Mouse (Mus musculus) heart, adult 2 months (tissue): ENCODE measurements at regions not wholly inside any gene's neighbourhood (a gene's known extent, or its start where the extent isn't known, plus 50 kb on each side); places are given as distances from the start of the nearest gene placed in this dataset.

Experiments
- DNase-seq, 2 experiments: peaks; one replicate each; pipeline ENCODE4 v3.0.0; 2021
- H3K27ac ChIP-seq: fragments of 200-600 bp; 2 replicates; pipeline ENCODE4 v1.8.1; 2022
- H3K27me3 ChIP-seq: fragments of 200-500 bp; 2 replicates; pipeline ENCODE4 v1.6.1; 2012; ENCODE audit warnings: mild to moderate bottlenecking, low read length, inconsistent platforms, mixed read lengths; ENCODE audit not compliant: control insufficient read depth, insufficient read depth
- H3K36me3 ChIP-seq: fragments of 200-500 bp; 2 replicates; pipeline ENCODE4 v1.6.1; 2012; ENCODE audit warnings: low read length, inconsistent platforms; ENCODE audit not compliant: control insufficient read depth, insufficient read depth
- H3K4me1 ChIP-seq: fragments of 200-500 bp; 2 replicates; pipeline ENCODE4 v1.6.1; 2011; ENCODE audit warnings: low read length; ENCODE audit not compliant: control insufficient read depth, insufficient read depth
- H3K4me3 ChIP-seq: fragments of 200-600 bp; 2 replicates; pipeline ENCODE4 v1.8.1; 2022
- H3K79me2 ChIP-seq: fragments of 200-500 bp; replicated peaks from 2 replicates; pipeline ENCODE4 v1.6.1; 2012; ENCODE audit warnings: mild to moderate bottlenecking, inconsistent platforms, low read length, moderate library complexity, mixed read lengths; ENCODE audit not compliant: control insufficient read depth, insufficient read depth
- H3K9ac ChIP-seq: fragments of 200-500 bp; 2 replicates; pipeline ENCODE4 v1.6.1; 2012; ENCODE audit warnings: low read depth, mild to moderate bottlenecking, control low read depth, inconsistent platforms, low read length, mixed read lengths
- CTCF ChIP-seq: fragments of 200-600 bp; IDR thresholded peaks from 2 replicates; pipeline ENCODE4 v1.8.1; 2022; ENCODE audit warnings: antibody characterized with exemption, mild to moderate bottlenecking, moderate library complexity
- EP300 ChIP-seq: fragments of 200-500 bp; IDR thresholded peaks from 2 replicates; pipeline ENCODE4 v1.6.1; 2011; ENCODE audit warnings: low read depth, low read length, control low read depth; ENCODE audit not compliant: insufficient read depth
- POLR2A ChIP-seq: fragments of 200-500 bp; IDR thresholded peaks from 2 replicates; pipeline ENCODE4 v1.6.1; 2011; ENCODE audit warnings: mild to moderate bottlenecking, low read depth, low read length, control low read depth; ENCODE audit not compliant: insufficient read depth
- WGBS: fragments of 180-500 bp; shearing (Covaris S2); methylation state at CpG from one replicate; pipeline ENCODE4 v1.1.7; 2018; 5-methylcytosine and 5-hydroxymethylcytosine counted together
- intact Hi-C: fragments of 180-260 bp; cut with DNase I; formaldehyde crosslinking; loops from one replicate; pipeline ENCODE4 v1.15.1; 2025

- H3K36me3 ChIP-seq: no peaks in the 10 kb centered on the region
- no peak overlapping the region for H3K4me3 ChIP-seq
- no peaks in the 10 kb centered on the region for H3K27me3 ChIP-seq
- no peak for DNase-seq
- no peaks in the 10 kb centered on the region for H3K79me2 ChIP-seq
- H3K4me1 ChIP-seq: no peaks in the 10 kb centered on the region
- 71% methylated on average over 4 of the region's 4 CpGs for WGBS
- H3K9ac ChIP-seq: no peak overlapping the region
- intact Hi-C loops: no loop called here
- TF ChIP-seq EP300 (no peak), POLR2A (no peak), CTCF (no peak)
- no peak overlapping the region for H3K27ac ChIP-seq
Measured at GRCm38 (mm10) chr5:42659994-42660393, 573.0 kb upstream of the Cpeb2 start.

- no peaks in the 10 kb centered on the region for H3K27me3 ChIP-seq
- no peak for DNase-seq
- no peaks in the 10 kb centered on the region for H3K79me2 ChIP-seq
- intact Hi-C loops: no loop called here
- H3K36me3 ChIP-seq: no peaks in the 10 kb centered on the region
- no peak overlapping the region for H3K9ac ChIP-seq
- WGBS: 74% methylated on average over 5 of the region's 5 CpGs
- no peak overlapping the region for H3K27ac ChIP-seq
- no peaks in the 10 kb centered on the region for H3K4me1 ChIP-seq
- no peak overlapping the region for H3K4me3 ChIP-seq
- TF ChIP-seq POLR2A (no peak), EP300 (no peak), CTCF (no peak)
Measured at GRCm38 (mm10) chr5:42679617-42680016, 553.4 kb upstream of the Cpeb2 start.

- no peak overlapping the region for H3K4me3 ChIP-seq
- H3K27ac ChIP-seq: no peak overlapping the region
- no peaks in the 10 kb centered on the region for H3K79me2 ChIP-seq
- DNase-seq: peak; percentile 17 to 18
- H3K9ac ChIP-seq: no peak overlapping the region
- 61% methylated on average over 5 of the region's 5 CpGs for WGBS
- intact Hi-C loops: no loop called here
- no peak for TF ChIP-seq CTCF
- TF ChIP-seq EP300: no peak
- TF ChIP-seq POLR2A: no peak
- H3K27me3 ChIP-seq: no peaks in the 10 kb centered on the region
- H3K4me1 ChIP-seq: no peaks in the 10 kb centered on the region
- H3K36me3 ChIP-seq: no peaks in the 10 kb centered on the region
Measured at GRCm38 (mm10) chr5:42685356-42686057, 547.5 kb upstream of the Cpeb2 start.

GRCm38 (mm10) chr5:42687176-42687575, 545.8 kb upstream of the Cpeb2 start:
- Histone ChIP-seq H3K27ac (no peak overlapping the region), H3K36me3 (no peaks in the 10 kb centered on the region)
- intact Hi-C loops: no loop called here

More at GRCm38 (mm10) chr5:42687176-42687575, 545.8 kb upstream of the Cpeb2 start:
- Histone ChIP-seq H3K9ac (no peak overlapping the region), H3K27me3 (no peaks in the 10 kb centered on the region), H3K4me3 (no peak overlapping the region), H3K4me1 (no peaks in the 10 kb centered on the region), H3K79me2 (no peaks in the 10 kb centered on the region)
- TF ChIP-seq POLR2A (no peak), EP300 (no peak), CTCF (no peak)
- no peak for DNase-seq
